In genomic region chr11:8834121-8834520, GRCm38 (mm10) we compare ENCODE assay signal across 23 mouse cellular contexts.
"Had no signal": no experiment of that assay in that cellular context is flagged by ENCODE, and none has a peak within 500 bp of the region (broad histone marks: within the 10 kb centered on the region; RNA-seq: fewer than 3 reads in every experiment).

No protein-coding gene starts in this region.

- H3K4me2 ChIP-seq: limb, embryonic 13.5 days; liver, embryonic 12.5 days; liver, embryonic 15.5 days; midbrain, embryonic 12.5 days; midbrain, embryonic 15.5 days; neural tube, embryonic 12.5 days; neural tube, embryonic 15.5 days had no signal

- H3K27ac ChIP-seq: kidney, postnatal 0 days; layer of hippocampus, adult 2 months; limb, embryonic 10.5 days; limb, embryonic 13.5 days; liver, embryonic 12.5 days; liver, embryonic 15.5 days; macrophage; midbrain, embryonic 12.5 days; midbrain, embryonic 15.5 days; neural tube, embryonic 12.5 days; neural tube, embryonic 15.5 days; stomach, postnatal 0 days had no signal

- H3K27me3 ChIP-seq: limb, embryonic 13.5 days; liver, embryonic 12.5 days; liver, embryonic 15.5 days; midbrain, embryonic 12.5 days; midbrain, embryonic 15.5 days; neural tube, embryonic 12.5 days; neural tube, embryonic 15.5 days had no signal

- H3K9ac ChIP-seq: limb, embryonic 13.5 days; liver, embryonic 12.5 days; liver, embryonic 15.5 days; midbrain, embryonic 12.5 days; midbrain, embryonic 15.5 days; neural tube, embryonic 12.5 days; neural tube, embryonic 15.5 days had no signal

- H3K9me3 ChIP-seq: liver, embryonic 15.5 days; midbrain, embryonic 12.5 days; midbrain, embryonic 15.5 days; neural tube, embryonic 12.5 days; neural tube, embryonic 15.5 days had no signal

- H3K36me3 ChIP-seq: limb, embryonic 10.5 days; limb, embryonic 13.5 days; liver, embryonic 12.5 days; liver, embryonic 15.5 days; midbrain, embryonic 12.5 days; midbrain, embryonic 15.5 days; neural tube, embryonic 12.5 days; neural tube, embryonic 15.5 days had no signal

- H3K4me1 ChIP-seq: liver, embryonic 12.5 days; liver, embryonic 15.5 days; midbrain, embryonic 12.5 days; midbrain, embryonic 15.5 days; neural tube, embryonic 12.5 days; neural tube, embryonic 15.5 days had no signal

- ATAC-seq: intestine, postnatal 0 days; liver, embryonic 12.5 days; midbrain, embryonic 15.5 days had no signal

- DNase-seq: kidney, postnatal 25 days; layer of hippocampus, adult 9-11 months; liver; lung, postnatal 10 days; right cerebral cortex, adult 18-20 months; right cerebral cortex, postnatal 14 days; right cerebral cortex, postnatal 4 days; thymus, adult 2 months; thymus, postnatal 14 days; thymus, postnatal 4 days had no signal

- H3K4me3 ChIP-seq: layer of hippocampus, adult 2 months; limb, embryonic 10.5 days; limb, embryonic 13.5 days; liver, embryonic 12.5 days; liver, embryonic 15.5 days; midbrain, embryonic 12.5 days; midbrain, embryonic 15.5 days; neural tube, embryonic 12.5 days; neural tube, embryonic 15.5 days had no signal
